Mouse (Mus musculus) ovary, adult 18-20 months (tissue): ENCODE data around the gene Gm14295.
"Not testable (repeated sequence)": the region's sequence is repeated elsewhere in the genome, so short reads cannot be mapped to it uniquely, and the experiment has no call there.

ENCODE experiments used
- DNase-seq: peaks from one replicate; pipeline ENCODE4 v3.0.0; 2022; ENCODE audit warnings: low spot score, mixed read lengths

The Gm14295 gene

DNA sequence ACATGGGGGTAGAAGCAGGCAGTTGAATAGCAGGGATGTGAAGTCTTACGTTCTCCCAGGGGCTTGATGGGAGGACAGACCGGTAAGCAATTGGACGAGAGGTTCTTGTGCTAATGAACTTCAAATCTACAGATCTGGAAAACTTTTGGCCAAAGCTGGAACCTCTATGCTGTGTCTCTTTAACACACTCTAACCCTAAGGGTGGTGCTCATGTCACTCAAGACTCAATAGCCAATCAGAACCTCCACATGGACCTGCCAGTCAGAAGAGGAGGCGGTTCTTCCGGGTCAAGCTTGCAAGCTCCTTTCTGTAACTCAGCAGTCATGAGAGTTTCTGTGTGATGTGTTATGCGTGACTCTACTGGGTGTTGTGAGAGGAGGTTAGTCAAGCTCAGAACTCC lies at the start of gene Gm14295:
TSS of gene Gm14295 (plus strand) at position 301 of the 400 bp plus-strand sequence.
- DNase-seq: not testable (repeated sequence)

GRCm38 (mm10) chr2:176798785-176799184 lies 373 bp downstream of the Gm14295 start:
- DNase-seq: not testable (repeated sequence)

DNA sequence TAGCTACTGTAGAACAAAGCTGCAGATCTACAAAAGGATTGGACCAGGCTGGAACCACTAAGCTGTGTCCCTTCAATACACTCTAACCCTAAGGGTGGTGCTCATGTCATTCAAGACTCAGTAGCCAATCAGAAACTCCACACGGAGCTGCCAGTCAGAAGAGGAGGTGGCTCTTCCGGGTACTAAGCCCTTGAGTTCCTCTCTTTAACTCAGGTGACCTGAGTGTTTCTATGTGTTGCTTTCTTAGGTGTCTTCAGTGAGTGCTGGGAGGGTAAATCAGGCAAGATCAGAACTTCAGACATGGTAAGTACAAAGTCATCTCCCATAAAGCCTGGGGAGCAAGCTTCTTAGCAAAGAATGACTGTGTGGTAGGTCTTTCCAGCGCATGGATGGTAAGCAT lies 32.4 kb downstream of the Gm14295 start, which contains the start of gene Gm14408:
TSS of gene Gm14408 (plus strand) at position 301 of the 400 bp plus-strand sequence.
- not testable (repeated sequence) for DNase-seq
